Mouse (Mus musculus): ENCODE results near the gene Thsd7b. TPM values are rescaled to one million over a fixed set of nuclear protein-coding genes. Genes with fewer than 3 reads are reported as not detected.
A peak's percentile ranks its signal among the peaks of the same experiment; 100 is the strongest.

The Thsd7b gene
- 1 to 10 TPM; 1.4 to 1.6 TPM for total RNA-seq (2021)

GRCm38 (mm10) chr1:129272982-129273937 is at the start of gene Thsd7b:
Gene Thsd7b (plus strand): TSS chr1:129273302.
- peak; percentile 8 for DNase-seq

GRCm38 (mm10) chr1:129244292-129244691 is 28.8 kb upstream of the Thsd7b start:
- DNase-seq, result peak; percentile 47

DNA sequence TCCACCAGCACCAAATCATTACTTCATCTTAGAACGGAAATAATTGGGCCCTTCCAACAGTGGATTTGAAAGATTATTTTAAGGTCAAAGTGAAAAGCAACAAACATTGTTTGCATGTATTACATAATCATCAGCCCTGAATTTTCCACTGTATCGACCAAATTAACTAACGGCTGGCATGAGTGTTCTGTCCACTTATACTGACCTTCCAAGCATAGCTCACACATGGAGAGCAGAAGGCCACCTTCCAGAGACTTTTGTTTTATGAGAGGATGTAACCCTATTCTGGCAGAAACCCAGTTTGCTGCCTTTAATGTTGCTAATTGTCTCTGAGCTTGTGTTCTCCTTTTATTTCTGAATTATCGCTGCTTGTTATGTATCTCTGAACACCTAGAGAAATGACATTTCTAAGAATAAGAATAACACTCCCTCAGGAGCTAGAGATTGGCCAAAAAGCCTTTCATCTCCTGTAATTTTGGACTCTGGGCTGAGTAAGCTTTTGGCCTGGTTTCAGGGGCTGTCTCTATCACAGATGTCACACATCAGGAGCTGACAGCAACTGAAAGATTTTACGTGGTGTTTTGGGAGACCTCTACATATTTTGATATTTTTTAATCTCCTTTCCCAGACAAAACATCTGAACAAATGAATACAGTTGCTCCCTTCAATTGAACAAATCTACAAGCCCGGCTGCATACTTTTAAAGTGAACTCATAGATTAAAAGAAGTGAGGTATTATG is 22.2 kb upstream of the Thsd7b start:
- peak; percentile 45 for DNase-seq

- no peak for DNase-seq
Observed at GRCm38 (mm10) chr1:129266684-129267083, 6.4 kb upstream of the Thsd7b start.

DNA sequence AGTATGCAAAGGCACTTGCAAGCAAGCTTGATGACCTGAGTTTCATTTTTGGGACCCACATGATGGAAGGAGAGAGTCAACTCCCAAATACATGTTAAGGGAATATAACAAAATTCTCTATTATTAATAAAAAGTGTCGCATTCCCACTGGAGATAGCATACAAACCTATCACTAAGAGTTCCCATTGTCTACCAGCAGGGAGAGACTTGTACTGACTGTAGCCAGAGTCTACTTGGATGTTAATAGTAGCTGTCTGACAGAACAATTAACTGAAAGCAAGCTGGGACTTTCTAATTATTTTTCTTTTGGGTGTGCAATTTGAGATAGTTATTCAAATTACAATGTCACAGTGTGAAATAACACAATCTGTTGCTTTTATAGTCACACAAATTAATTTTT is 31.1 kb downstream of the Thsd7b start:
- DNase-seq, result no peak

- DNase-seq, result no peak
Observed at GRCm38 (mm10) chr1:129324388-129324787, 51.3 kb downstream of the Thsd7b start.

DNA sequence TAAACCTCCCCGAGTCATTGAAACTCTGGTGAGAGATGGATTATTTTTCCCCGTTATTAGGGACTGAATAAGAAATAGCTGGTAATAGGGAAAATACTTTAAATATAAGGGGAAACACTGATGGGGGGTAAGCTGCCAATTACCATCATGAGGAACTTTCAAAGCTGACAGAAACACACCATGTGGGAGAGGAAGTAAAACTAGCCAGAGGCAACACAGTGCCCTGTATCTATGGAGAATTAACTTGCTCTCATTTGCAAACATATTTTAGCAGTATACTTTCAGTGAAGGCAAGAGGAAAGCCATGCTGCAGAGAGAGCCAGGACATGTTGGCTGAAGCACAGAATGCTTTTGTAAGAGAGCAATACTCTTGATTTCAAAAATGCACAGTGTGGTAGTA is 51.7 kb downstream of the Thsd7b start:
- DNase-seq, result no peak

DNA sequence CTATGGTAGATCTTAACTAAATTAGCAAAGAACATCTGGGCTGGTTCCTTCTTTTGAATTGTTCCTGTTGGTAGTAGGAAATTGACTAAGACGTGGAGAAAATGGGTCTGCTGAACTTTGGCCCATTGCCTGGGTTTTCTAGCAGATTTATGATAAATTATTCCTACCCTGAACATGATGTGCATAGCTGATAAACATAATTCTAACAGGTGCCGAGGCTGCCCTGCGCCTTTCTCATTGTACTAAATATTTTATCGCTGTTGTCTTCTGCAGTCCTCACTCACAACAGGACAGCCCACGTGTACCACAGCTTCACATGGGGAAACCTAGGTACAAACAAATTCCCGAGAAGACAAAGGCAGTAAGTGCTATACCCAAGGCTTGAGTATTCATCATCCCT is 83.5 kb downstream of the Thsd7b start:
- no peak for DNase-seq

GRCm38 (mm10) chr1:129357378-129357777 is 84.3 kb downstream of the Thsd7b start:
- no peak for DNase-seq

- DNase-seq, result no peak
Observed at GRCm38 (mm10) chr1:129363368-129363767, 90.3 kb downstream of the Thsd7b start.

GRCm38 (mm10) chr1:129364828-129365227 is 91.7 kb downstream of the Thsd7b start:
- DNase-seq, result no peak

DNA sequence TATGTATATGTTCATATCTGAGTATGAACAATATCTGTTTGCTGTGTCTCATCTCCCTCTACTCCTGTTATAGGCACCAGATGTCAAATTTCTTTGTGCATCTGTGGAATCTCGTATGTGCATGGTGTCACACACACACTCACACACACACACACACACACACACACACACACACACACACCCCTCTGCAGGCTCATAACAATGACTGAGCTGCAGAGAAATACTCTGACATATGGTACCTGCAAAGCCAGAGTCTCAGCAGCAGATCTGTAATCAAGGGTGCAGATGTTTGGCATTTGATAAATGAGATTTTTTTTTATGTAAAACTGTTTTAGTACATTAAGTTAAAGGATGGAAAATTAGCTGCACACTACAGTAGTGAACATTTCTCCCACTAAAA is 92.5 kb downstream of the Thsd7b start:
- DNase-seq, result no peak

DNA sequence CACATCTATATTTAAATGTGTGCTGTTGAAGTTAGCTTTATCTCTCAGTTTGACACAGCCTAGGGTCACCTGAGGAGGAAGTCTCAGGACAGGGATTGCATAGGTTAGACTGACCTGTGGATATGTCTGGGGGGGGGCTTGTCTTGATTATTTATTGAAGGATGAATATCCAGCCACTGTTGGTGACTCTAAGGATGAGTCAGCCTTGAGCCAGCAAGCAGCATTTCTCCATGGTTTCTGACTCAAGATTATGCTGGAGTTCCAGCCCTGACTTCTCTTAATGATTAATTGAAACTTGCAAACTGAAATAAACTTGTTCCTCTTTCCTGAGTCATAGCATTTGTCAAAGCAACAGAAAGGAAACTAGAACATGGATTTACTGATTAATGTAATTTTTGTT is 113.4 kb downstream of the Thsd7b start:
- DNase-seq, result no peak

GRCm38 (mm10) chr1:129411584-129411983 is 138.5 kb downstream of the Thsd7b start:
- no peak for DNase-seq

GRCm38 (mm10) chr1:129421581-129421980 is 148.5 kb downstream of the Thsd7b start:
- no peak for DNase-seq

- no peak for DNase-seq
Observed at GRCm38 (mm10) chr1:129464414-129464813, 191.3 kb downstream of the Thsd7b start.

- DNase-seq, result no peak
Observed at GRCm38 (mm10) chr1:129473504-129473903, 200.4 kb downstream of the Thsd7b start.

GRCm38 (mm10) chr1:129484266-129485031 is 211.3 kb downstream of the Thsd7b start:
- no peak for DNase-seq

DNA sequence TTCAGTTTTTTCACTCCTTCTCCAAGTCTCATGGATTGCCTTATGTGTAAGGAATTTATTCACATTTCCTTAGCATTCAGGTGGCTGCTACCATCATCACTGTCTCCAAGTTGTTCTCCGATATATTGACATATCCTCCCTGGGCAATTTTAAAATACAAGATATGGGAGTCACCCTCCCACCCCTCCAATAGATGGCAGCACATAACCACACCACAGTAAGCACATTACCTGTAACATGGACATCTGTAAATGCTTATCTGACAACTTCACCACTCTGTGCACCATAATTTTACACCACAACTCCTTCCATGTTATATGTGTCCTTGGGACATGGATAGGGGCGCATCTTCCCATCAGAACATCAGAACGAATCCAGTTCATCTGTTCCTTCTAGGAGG is 218.0 kb downstream of the Thsd7b start:
- DNase-seq, result no peak

GRCm38 (mm10) chr1:129493929-129494328 is 220.8 kb downstream of the Thsd7b start:
- DNase-seq, result no peak

- no peak for DNase-seq
Observed at GRCm38 (mm10) chr1:129501707-129502106, 228.6 kb downstream of the Thsd7b start.

DNA sequence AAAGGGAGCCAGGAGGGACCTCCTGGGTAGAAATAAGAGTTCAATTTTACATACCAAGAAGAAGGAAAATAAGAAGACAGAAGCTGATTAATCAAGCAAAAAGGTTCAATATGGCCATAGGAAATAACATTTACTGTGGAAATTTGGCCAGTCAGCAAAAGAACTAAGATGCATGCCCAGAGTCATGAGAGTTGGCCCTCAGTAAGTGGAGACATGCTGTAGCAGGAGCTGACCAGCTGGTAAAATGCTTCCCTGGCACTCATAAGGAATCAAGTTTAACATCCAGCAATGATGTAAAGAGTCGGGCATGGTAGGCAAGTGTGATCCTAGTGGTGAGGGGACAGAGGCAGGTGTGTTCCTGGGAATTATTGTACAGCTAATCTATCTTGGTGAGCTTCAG is 243.3 kb downstream of the Thsd7b start:
- no peak for DNase-seq

- DNase-seq, result no peak
Observed at GRCm38 (mm10) chr1:129519751-129520150, 246.6 kb downstream of the Thsd7b start.

Data from heart, postnatal 4 days (tissue).